Mouse (Mus musculus): Measurements from ENCODE around the gene Tango6. TPM values are rescaled to one million over a fixed set of nuclear protein-coding genes. Genes with fewer than 3 reads are reported as not detected.

The Tango6 gene
- polyA plus RNA-seq (2015; fragmentation: Nextera tagmentation; extraction: Ambion mirVana), result 4.7 and 5.2 TPM in 2 replicates

DNA sequence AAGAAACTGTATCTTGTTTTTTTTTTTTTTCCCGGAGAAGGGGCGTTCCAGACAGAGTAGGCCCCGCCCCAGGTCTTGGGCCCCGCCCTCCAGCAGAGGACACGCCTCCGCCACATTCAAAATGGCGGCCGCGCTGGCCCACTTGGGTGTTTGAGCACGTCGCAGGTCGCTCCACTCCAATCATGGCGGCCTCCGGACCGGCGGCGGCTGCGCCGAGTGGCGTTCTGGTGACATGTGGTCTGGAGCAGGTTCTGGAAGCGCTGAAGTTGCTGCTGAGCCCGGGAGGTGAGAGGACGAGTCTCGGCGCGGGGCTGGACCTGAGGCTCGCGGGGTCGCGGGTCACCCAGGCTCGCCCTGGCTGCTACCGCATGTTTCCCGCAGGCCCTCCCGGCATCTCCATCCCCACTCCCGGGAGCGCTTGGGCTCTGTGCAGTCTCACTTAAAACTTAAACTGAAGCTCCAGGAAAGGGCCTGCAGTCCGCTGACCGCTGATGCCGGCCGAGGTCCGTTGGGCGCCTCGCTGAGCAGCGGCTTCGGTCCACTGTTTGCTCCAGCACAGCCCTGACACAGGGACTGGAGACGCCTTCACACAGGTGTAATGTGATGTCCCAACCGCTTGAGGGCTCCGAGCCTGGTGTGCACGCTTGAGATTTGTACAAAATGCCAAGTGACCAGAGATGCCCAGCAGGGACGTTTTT lies at the start of gene Tango6:
Tango6 (plus strand) TSS at position 98 of the 698 bp plus-strand sequence.

GRCm38 (mm10) chr8:106870051-106870450 lies 187.2 kb downstream of the Tango6 start, which contains the start of gene Has3:
Has3 (plus strand) TSS chr8:106870242.

DNA sequence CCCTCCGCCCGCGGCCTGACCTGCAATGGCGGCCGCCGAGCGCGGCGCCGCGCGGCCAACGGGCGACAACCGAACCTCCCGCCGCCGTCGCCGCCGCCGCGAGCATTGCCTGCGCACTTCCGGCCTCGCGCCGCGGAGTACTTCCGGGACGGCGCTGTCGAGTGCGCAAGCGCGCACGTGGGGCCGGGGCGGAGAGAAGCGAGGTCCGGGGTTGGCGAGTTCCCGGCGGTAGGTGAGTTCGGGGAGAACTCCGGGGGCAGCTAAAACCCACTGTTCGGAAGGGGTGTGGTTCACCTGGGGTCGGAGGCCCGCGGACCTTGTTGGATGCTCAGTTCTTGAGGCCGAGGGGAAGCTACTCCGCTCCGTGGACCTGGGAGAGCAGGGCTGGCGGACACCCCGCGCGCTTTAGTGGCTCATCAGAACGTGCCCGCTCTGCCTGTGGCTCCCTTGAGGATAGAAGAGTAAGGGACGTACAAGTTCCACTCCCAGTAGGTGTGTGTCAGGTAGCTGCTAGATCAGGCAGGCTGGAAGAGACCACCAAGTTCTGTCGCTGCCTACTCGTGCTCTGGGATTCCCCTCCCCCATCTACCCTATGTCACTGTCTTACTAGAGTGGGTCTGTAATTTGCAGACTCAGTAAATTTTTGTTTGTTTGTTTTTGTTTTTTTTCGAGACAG lies 210.8 kb downstream of the Tango6 start, which contains the start of gene Utp4:
Utp4 (plus strand) TSS at position 156 of the 676 bp plus-strand sequence.

Other genes starting within 250 kb of the Tango6 start
- not detected in 2 replicates for gene 6030452D12Rik, start 182.5 kb upstream of the Tango6 start, polyA plus RNA-seq (2015; fragmentation: Nextera tagmentation; extraction: Ambion mirVana)
- 28.5 and 33.9 TPM in 2 replicates for gene Cdh3, start 172.2 kb upstream of the Tango6 start, polyA plus RNA-seq (2015; fragmentation: Nextera tagmentation; extraction: Ambion mirVana)
- 9.7 and 11.6 TPM in 2 replicates for gene Gm10073, start 109.6 kb upstream of the Tango6 start, polyA plus RNA-seq (2015; fragmentation: Nextera tagmentation; extraction: Ambion mirVana)
- 65.5 and 76.7 TPM in 2 replicates for gene Cdh1, start 79.7 kb upstream of the Tango6 start, polyA plus RNA-seq (2015; fragmentation: Nextera tagmentation; extraction: Ambion mirVana)
- gene Has3, start 187.2 kb downstream of the Tango6 start, polyA plus RNA-seq (2015; fragmentation: Nextera tagmentation; extraction: Ambion mirVana), result 0.16 and 0.36 TPM in 2 replicates
- 31.3 and 31.4 TPM in 2 replicates for gene Utp4, start 210.6 kb downstream of the Tango6 start, polyA plus RNA-seq (2015; fragmentation: Nextera tagmentation; extraction: Ambion mirVana)

All from urinary bladder, postnatal 0 days (tissue).